Mouse (Mus musculus) T-helper 2 cell (primary cell): ENCODE data around the gene Klf5.

ENCODE experiments used
- in situ Hi-C: fragments of 300-600 bp; cut with MboI, MseI; formaldehyde crosslinking; loops from one replicate; pipeline ENCODE4 v1.15.1; 2025; ENCODE audit warnings: high pct_unique_total_duplicates

Gene Klf5

GRCm38 (mm10) chr14:99309606-99310005 is 11.1 kb downstream of the Klf5 start:
- in situ Hi-C loops = no loop called here

GRCm38 (mm10) chr14:99310358-99310757 is 11.9 kb downstream of the Klf5 start:
- in situ Hi-C loops = no loop called here

GRCm38 (mm10) chr14:99313062-99313461 is 14.6 kb downstream of the Klf5 start:
- in situ Hi-C loops = no loop called here

GRCm38 (mm10) chr14:99316275-99316674 is 17.8 kb downstream of the Klf5 start:
- in situ Hi-C loops = no loop called here

GRCm38 (mm10) chr14:99320736-99321135 is 22.2 kb downstream of the Klf5 start:
- in situ Hi-C loops = no loop called here

GRCm38 (mm10) chr14:99323376-99323775 is 24.9 kb downstream of the Klf5 start:
- in situ Hi-C loops = no loop called here

- in situ Hi-C loops = no loop called here
These were observed 26.0 kb downstream of the Klf5 start for GRCm38 (mm10) chr14:99324523-99324922.

GRCm38 (mm10) chr14:99325597-99326472 is 27.3 kb downstream of the Klf5 start:
- in situ Hi-C loops = no loop called here

- in situ Hi-C loops = no loop called here
These were observed 38.1 kb downstream of the Klf5 start for GRCm38 (mm10) chr14:99336598-99336997.

GRCm38 (mm10) chr14:99339021-99339420 is 40.5 kb downstream of the Klf5 start:
- in situ Hi-C loops = no loop called here

GRCm38 (mm10) chr14:99339681-99340522 is 41.4 kb downstream of the Klf5 start:
- in situ Hi-C loops = no loop called here

- in situ Hi-C loops = no loop called here
These were observed 42.2 kb downstream of the Klf5 start for GRCm38 (mm10) chr14:99340703-99341102.

GRCm38 (mm10) chr14:99348175-99348764 is 49.8 kb downstream of the Klf5 start:
- in situ Hi-C loops = no loop called here

GRCm38 (mm10) chr14:99349606-99350005 is 51.1 kb downstream of the Klf5 start:
- in situ Hi-C loops = loop anchor here (25.0 kb wide), 1 partner anchor 538 kb away; no protein-coding TSS in a partner anchor

GRCm38 (mm10) chr14:99352989-99353388 is 54.5 kb downstream of the Klf5 start:
- in situ Hi-C loops = loop anchor here (25.0 kb wide), 1 partner anchor 534 kb away; no protein-coding TSS in a partner anchor

- in situ Hi-C loops = loop anchor here (25.0 kb wide), 1 partner anchor 533 kb away; no protein-coding TSS in a partner anchor
These were observed 55.6 kb downstream of the Klf5 start for GRCm38 (mm10) chr14:99354046-99354445.

GRCm38 (mm10) chr14:99354761-99355609 is 56.5 kb downstream of the Klf5 start:
- in situ Hi-C loops = loop anchor here (25.0 kb wide), 1 partner anchor 532 kb away; no protein-coding TSS in a partner anchor

GRCm38 (mm10) chr14:99355610-99355870 is 57.0 kb downstream of the Klf5 start:
- in situ Hi-C loops = loop anchor here (25.0 kb wide), 1 partner anchor 532 kb away; no protein-coding TSS in a partner anchor

- in situ Hi-C loops = loop anchor here (25.0 kb wide), 1 partner anchor 524 kb away; no protein-coding TSS in a partner anchor
These were observed 64.5 kb downstream of the Klf5 start for GRCm38 (mm10) chr14:99362956-99363355.

GRCm38 (mm10) chr14:99364007-99364784 is 65.7 kb downstream of the Klf5 start:
- in situ Hi-C loops = loop anchor here (25.0 kb wide), 1 partner anchor 523 kb away; no protein-coding TSS in a partner anchor
